Mouse (Mus musculus): ENCODE measurements around the gene Fam168a. TPM values are rescaled to one million over a fixed set of nuclear protein-coding genes. Genes with fewer than 3 reads are reported as not detected.

Fam168a gene
- polyA plus RNA-seq, 1 experiment from 2014 or later, result 126 TPM

GRCm38 (mm10) chr7:100866675-100867074 lies 160.2 kb downstream of the Fam168a start:
- Histone ChIP-seq H3K4me3 (no peak overlapping the region), H3K27ac (no peak overlapping the region), H3K4me1 (peaks cover 4% of the 10 kb centered on the region; the same call in 1 of the 2 replicates), H3K4me2 (no peak overlapping the region), H3K36me3 (replicated peaks) (no peaks in the 10 kb centered on the region), H3K9ac (no peak overlapping the region), H3K9me3 (no peaks in the 10 kb centered on the region), H3K27me3 (replicated peaks) (no peaks in the 10 kb centered on the region)
- no peak for ATAC-seq (replicated peaks)
- WGBS, result 6% methylated on average over 3 of the region's 3 CpGs

- no peaks in the 10 kb centered on the region for H3K27me3 ChIP-seq (replicated peaks)
- no peaks in the 10 kb centered on the region for H3K36me3 ChIP-seq (replicated peaks)
- WGBS, result 69% methylated on average over 2 of the region's 2 CpGs
- H3K4me1 ChIP-seq, result no peaks in the 10 kb centered on the region
- no peak for ATAC-seq (replicated peaks)
- no peak overlapping the region for H3K4me3 ChIP-seq
- H3K4me2 ChIP-seq, result no peak overlapping the region
- no peak overlapping the region for H3K9ac ChIP-seq
- H3K27ac ChIP-seq, result no peak overlapping the region
- H3K9me3 ChIP-seq, result no peaks in the 10 kb centered on the region
Observed at GRCm38 (mm10) chr7:100867561-100867960, 161.1 kb downstream of the Fam168a start.

- H3K4me2 ChIP-seq, result no peak overlapping the region
- H3K9ac ChIP-seq, result no peak overlapping the region
- no peaks in the 10 kb centered on the region for H3K4me1 ChIP-seq
- no peak overlapping the region for H3K27ac ChIP-seq
- no peak for ATAC-seq (replicated peaks)
- no peaks in the 10 kb centered on the region for H3K27me3 ChIP-seq (replicated peaks)
- H3K36me3 ChIP-seq (replicated peaks), result 0 out of 2 replicates have a peak, but pooled peaks cover 7% of the 10 kb centered on the region
- H3K9me3 ChIP-seq, result no peaks in the 10 kb centered on the region
- H3K4me3 ChIP-seq, result no peak overlapping the region
- 72% methylated on average over 4 of the region's 4 CpGs for WGBS
Observed at GRCm38 (mm10) chr7:100868551-100868950, 162.1 kb downstream of the Fam168a start.

GRCm38 (mm10) chr7:100869877-100870629 lies 163.6 kb downstream of the Fam168a start:
- H3K36me3 ChIP-seq (replicated peaks), result 0 out of 2 replicates have a peak, but pooled peaks cover 7% of the 10 kb centered on the region
- no peak for ATAC-seq (replicated peaks)
- no peaks in the 10 kb centered on the region for H3K9me3 ChIP-seq
- H3K27me3 ChIP-seq (replicated peaks), result no peaks in the 10 kb centered on the region
- H3K9ac ChIP-seq, result no peak overlapping the region
- no peak overlapping the region for H3K4me2 ChIP-seq
- WGBS, result 86% methylated on average over 8 of the region's 8 CpGs
- no peaks in the 10 kb centered on the region for H3K4me1 ChIP-seq
- no peak overlapping the region for H3K4me3 ChIP-seq
- no peak overlapping the region for H3K27ac ChIP-seq

- Histone ChIP-seq H3K27me3 (replicated peaks) (no peaks in the 10 kb centered on the region), H3K4me3 (no peak overlapping the region), H3K36me3 (replicated peaks) (0 out of 2 replicates have a peak, but pooled peaks cover 7% of the 10 kb centered on the region), H3K4me2 (no peak overlapping the region), H3K9ac (no peak overlapping the region), H3K27ac (no peak overlapping the region), H3K9me3 (no peaks in the 10 kb centered on the region), H3K4me1 (no peaks in the 10 kb centered on the region)
- 88% methylated on average over 4 of the region's 4 CpGs for WGBS
- ATAC-seq (replicated peaks), result no peak
Observed at GRCm38 (mm10) chr7:100871355-100871754, 164.9 kb downstream of the Fam168a start.

GRCm38 (mm10) chr7:100871892-100872291 lies 165.5 kb downstream of the Fam168a start:
- H3K9me3 ChIP-seq, result no peaks in the 10 kb centered on the region
- 0 out of 2 replicates have a peak, but pooled peaks cover 7% of the 10 kb centered on the region for H3K36me3 ChIP-seq (replicated peaks)
- H3K9ac ChIP-seq, result no peak overlapping the region
- H3K27me3 ChIP-seq (replicated peaks), result no peaks in the 10 kb centered on the region
- H3K27ac ChIP-seq, result no peak overlapping the region
- WGBS, result 93% methylated on average over 5 of the region's 5 CpGs
- ATAC-seq (replicated peaks), result no peak
- no peaks in the 10 kb centered on the region for H3K4me1 ChIP-seq
- H3K4me3 ChIP-seq, result no peak overlapping the region
- H3K4me2 ChIP-seq, result no peak overlapping the region

- Histone ChIP-seq H3K4me2 (no peak overlapping the region), H3K27ac (no peak overlapping the region), H3K36me3 (replicated peaks) (0 out of 2 replicates have a peak, but pooled peaks cover 7% of the 10 kb centered on the region), H3K4me3 (no peak overlapping the region), H3K9ac (no peak overlapping the region), H3K9me3 (no peaks in the 10 kb centered on the region), H3K4me1 (no peaks in the 10 kb centered on the region), H3K27me3 (replicated peaks) (no peaks in the 10 kb centered on the region)
- 93% methylated on average over 13 of the region's 13 CpGs for WGBS
- ATAC-seq (replicated peaks), result no peak
Observed at GRCm38 (mm10) chr7:100873197-100873596, 166.8 kb downstream of the Fam168a start.

GRCm38 (mm10) chr7:100875822-100876221 lies 169.4 kb downstream of the Fam168a start:
- WGBS, result 71% methylated on average over 1 of the region's 1 CpGs
- ATAC-seq (replicated peaks), result no peak
- no peak overlapping the region for H3K4me3 ChIP-seq

GRCm38 (mm10) chr7:100876293-100876692 lies 169.9 kb downstream of the Fam168a start:
- H3K9me3 ChIP-seq, result no peaks in the 10 kb centered on the region
- no peaks in the 10 kb centered on the region for H3K4me1 ChIP-seq
- no peaks in the 10 kb centered on the region for H3K27me3 ChIP-seq (replicated peaks)
- H3K27ac ChIP-seq, result no peak overlapping the region
- 86% methylated on average over 13 of the region's 13 CpGs for WGBS
- no peak overlapping the region for H3K4me3 ChIP-seq
- ATAC-seq (replicated peaks), result no peak
- H3K4me2 ChIP-seq, result no peak overlapping the region
- H3K9ac ChIP-seq, result no peak overlapping the region
- 0 out of 2 replicates have a peak, but pooled peaks cover 10% of the 10 kb centered on the region for H3K36me3 ChIP-seq (replicated peaks)

More at GRCm38 (mm10) chr7:100875822-100876221, 169.4 kb downstream of the Fam168a start:
- Histone ChIP-seq H3K27ac (no peak overlapping the region), H3K4me1 (no peaks in the 10 kb centered on the region), H3K9me3 (no peaks in the 10 kb centered on the region), H3K27me3 (replicated peaks) (no peaks in the 10 kb centered on the region), H3K9ac (no peak overlapping the region), H3K4me2 (no peak overlapping the region), H3K36me3 (replicated peaks) (0 out of 2 replicates have a peak, but pooled peaks cover 7% of the 10 kb centered on the region)

- no peak for ATAC-seq (replicated peaks)
- Histone ChIP-seq H3K4me2 (no peak overlapping the region), H3K27me3 (replicated peaks) (no peaks in the 10 kb centered on the region), H3K9ac (no peak overlapping the region), H3K4me3 (no peak overlapping the region), H3K27ac (no peak overlapping the region), H3K9me3 (no peaks in the 10 kb centered on the region), H3K36me3 (replicated peaks) (0 out of 2 replicates have a peak, but pooled peaks cover 10% of the 10 kb centered on the region), H3K4me1 (no peaks in the 10 kb centered on the region)
- 91% methylated on average over 9 of the region's 9 CpGs for WGBS
Observed at GRCm38 (mm10) chr7:100876771-100877170, 170.3 kb downstream of the Fam168a start.

GRCm38 (mm10) chr7:100879595-100879994 lies 173.2 kb downstream of the Fam168a start:
- H3K4me3 ChIP-seq, result no peak overlapping the region
- H3K9me3 ChIP-seq, result no peaks in the 10 kb centered on the region
- no peaks in the 10 kb centered on the region for H3K4me1 ChIP-seq
- H3K4me2 ChIP-seq, result peak overlapping the region; percentile 15; the same call in 1 of the 2 replicates
- no peak overlapping the region for H3K9ac ChIP-seq
- no peak for ATAC-seq (replicated peaks)
- H3K36me3 ChIP-seq (replicated peaks), result peaks cover 15% of the 10 kb centered on the region; the same call in 1 of the 2 replicates
- WGBS, result 10% methylated on average over 20 of the region's 20 CpGs
- no peak overlapping the region for H3K27ac ChIP-seq
- H3K27me3 ChIP-seq (replicated peaks), result no peaks in the 10 kb centered on the region

GRCm38 (mm10) chr7:100881531-100881930 lies 175.1 kb downstream of the Fam168a start:
- Histone ChIP-seq H3K27ac (no peak overlapping the region), H3K4me2 (no peak overlapping the region), H3K4me3 (no peak overlapping the region), H3K9ac (no peak overlapping the region), H3K9me3 (no peaks in the 10 kb centered on the region), H3K36me3 (replicated peaks) (peaks cover 21% of the 10 kb centered on the region; the same call in 1 of the 2 replicates), H3K27me3 (replicated peaks) (no peaks in the 10 kb centered on the region), H3K4me1 (no peaks in the 10 kb centered on the region)
- ATAC-seq (replicated peaks), result no peak
- WGBS, result 92% methylated on average over 9 of the region's 9 CpGs

- ATAC-seq (replicated peaks), result no peak
- H3K9ac ChIP-seq, result no peak overlapping the region
- no peak overlapping the region for H3K4me2 ChIP-seq
- no peaks in the 10 kb centered on the region for H3K9me3 ChIP-seq
- no peaks in the 10 kb centered on the region for H3K4me1 ChIP-seq
- H3K27me3 ChIP-seq (replicated peaks), result no peaks in the 10 kb centered on the region
- no peak overlapping the region for H3K4me3 ChIP-seq
- H3K27ac ChIP-seq, result no peak overlapping the region
- 90% methylated on average over 4 of the region's 4 CpGs for WGBS
- peaks cover 21% of the 10 kb centered on the region; the same call in 1 of the 2 replicates for H3K36me3 ChIP-seq (replicated peaks)
Observed at GRCm38 (mm10) chr7:100881950-100882349, 175.5 kb downstream of the Fam168a start.

All from midbrain, embryonic 15.5 days (tissue).